27 mouse cellular contexts compared by ENCODE assay signal in genomic region chr2:70622244-70622643, GRCm38 (mm10). TPM values are rescaled to one million over a fixed set of nuclear protein-coding genes. Genes with fewer than 3 reads are reported as not detected.
DNase-seq lines count a peak whose midpoint lies in the region; ATAC-seq and TF ChIP-seq lines count a peak whose summit lies in the region.
"Had no signal": no experiment of that assay in that cellular context is flagged by ENCODE, and none has a peak within 500 bp of the region (broad histone marks: within the 10 kb centered on the region; RNA-seq: fewer than 3 reads in every experiment).

No protein-coding gene starts in this region.

- peak overlapping the region; percentile 87 for H3K4me3 ChIP-seq in testis, adult 2 months (ENCODE audit: control insufficient read depth, low read depth, low read length)
- H3K4me3 ChIP-seq: embryonic facial prominence, embryonic 12.5 days; embryonic facial prominence, embryonic 15.5 days; forebrain, embryonic 12.5 days; heart, embryonic 10.5 days; heart, embryonic 13.5 days had no signal

- no peaks in the 10 kb centered on the region for H3K27me3 ChIP-seq in testis, adult 2 months (ENCODE audit: control insufficient read depth, insufficient read depth, low read length)
- H3K27me3 ChIP-seq: embryonic facial prominence, embryonic 12.5 days; embryonic facial prominence, embryonic 15.5 days; forebrain, embryonic 12.5 days; heart, embryonic 13.5 days; Patski had no signal

- peak overlapping the region; percentile 59; the same call in 1 of the 2 replicates for H3K27ac ChIP-seq in testis, adult 2 months (ENCODE audit: control insufficient read depth, insufficient read depth, low read depth, low read length)
- H3K27ac ChIP-seq: embryonic facial prominence, embryonic 12.5 days; embryonic facial prominence, embryonic 15.5 days; forebrain, embryonic 12.5 days; heart, embryonic 10.5 days; heart, embryonic 13.5 days; hindbrain, embryonic 14.5 days; hindbrain, postnatal 0 days had no signal

- no peak for DNase-seq in testis, postnatal 14 days (ENCODE audit: low spot score)
- DNase-seq in kidney, adult 18-20 months, result no peak
- no peak for DNase-seq in natural killer cell, adult 2 months (ENCODE audit: low spot score in 2 of 2)
- DNase-seq: adrenal gland, postnatal 10 days; adrenal gland, postnatal 36 days; cerebellum, adult 18-20 months; cerebellum, adult 9-10 months; cerebellum, postnatal 14 days; gastrocnemius, postnatal 10 days; gastrocnemius, postnatal 36 days; heart, adult 18-20 months; heart, postnatal 14 days; heart, postnatal 4 days had no signal

- peak; percentile 84 for ATAC-seq in common myeloid progenitor, adult 5-6 weeks (replicated peaks; ENCODE audit: low read depth, poor library complexity, severe bottlenecking)
- ATAC-seq in megakaryocyte, adult 5-6 weeks (ENCODE audit: poor library complexity, severe bottlenecking), result peak; percentile 81
- ATAC-seq: forebrain, embryonic 16.5 days; hindbrain, postnatal 0 days; inflammation-experienced regulatory T-cells, adult 6 months; Patski had no signal

- peak; percentile 29; the same call in 1 of the 2 replicates for TF ChIP-seq POLR2A in testis, adult 2 months (IDR thresholded peaks at IDR 0.05; ENCODE audit: control insufficient read depth, low read depth, low read length)

- no peak for TF ChIP-seq CTCF in testis, adult 2 months (IDR thresholded peaks at IDR 0.05; ENCODE audit: control insufficient read depth, insufficient read depth, insufficient replicate concordance, low read depth, low read length)

- no peaks in the 10 kb centered on the region for H3K36me3 ChIP-seq in testis, adult 2 months (ENCODE audit: control insufficient read depth, insufficient read depth, low read length)
- H3K36me3 ChIP-seq: embryonic facial prominence, embryonic 12.5 days; embryonic facial prominence, embryonic 15.5 days; forebrain, embryonic 12.5 days; heart, embryonic 10.5 days; heart, embryonic 13.5 days had no signal

- H3K4me1 ChIP-seq in testis, adult 2 months (ENCODE audit: control insufficient read depth, insufficient read depth, low read length), result peaks cover 5% of the 10 kb centered on the region
- H3K4me1 ChIP-seq: embryonic facial prominence, embryonic 12.5 days; embryonic facial prominence, embryonic 15.5 days; forebrain, embryonic 12.5 days; heart, embryonic 10.5 days; heart, embryonic 13.5 days had no signal

RNA-seq across cellular contexts. Expression of gene Gorasp2, which starts 39.1 kb away (rescaled TPM):
- 334 and 337 TPM in 2 replicates for polyA plus RNA-seq in testis, adult 2 months (2012; rRNA removed)
- 44.0 and 53.1 TPM in 2 replicates for total RNA-seq in common myeloid progenitor, adult 5-6 weeks (2017)
- total RNA-seq in megakaryocyte, adult 5-6 weeks (2015), result 130 and 146 TPM in 2 replicates
- total RNA-seq in megakaryocyte, adult 5-6 weeks (2017), result 46.2 and 51.1 TPM in 2 replicates

RNA-seq across cellular contexts. Expression of gene Gm26558, which starts 39.7 kb away (rescaled TPM):
- 0.12 and 0.22 TPM in 2 replicates for polyA plus RNA-seq in testis, adult 2 months (2012; rRNA removed)
- not detected in 2 replicates for total RNA-seq in common myeloid progenitor, adult 5-6 weeks (2017)
- total RNA-seq in megakaryocyte, adult 5-6 weeks (2015), result not detected in 2 replicates
- total RNA-seq in megakaryocyte, adult 5-6 weeks (2017), result not detected in 2 replicates
- total RNA-seq: gastrocnemius, adult 18-20 months; gastrocnemius, postnatal 10 days; heart, adult 18-20 months; heart, postnatal 14 days had no signal
- polyA plus RNA-seq: inflammation-experienced regulatory T-cells, adult 6 months had no signal
